Mouse (Mus musculus) ZHBTc4 (cell line): ENCODE data around the gene Zfand3.

ENCODE experiments used
- DNase-seq: peaks from one replicate; pipeline ENCODE4 v3.0.0-alpha.2; 2011; ENCODE audit warnings: low read depth, low spot score

The Zfand3 gene

GRCm38 (mm10) chr17:30148320-30148719 lies 143.8 kb downstream of the Zfand3 start:
- no peak for DNase-seq

- no peak for DNase-seq
Measured at GRCm38 (mm10) chr17:30149911-30150310, 145.4 kb downstream of the Zfand3 start.

GRCm38 (mm10) chr17:30154144-30154543 lies 149.6 kb downstream of the Zfand3 start:
- no peak for DNase-seq

- DNase-seq: no peak
Measured at GRCm38 (mm10) chr17:30154861-30155260, 150.3 kb downstream of the Zfand3 start.

GRCm38 (mm10) chr17:30155411-30155925 lies 150.9 kb downstream of the Zfand3 start:
- DNase-seq: no peak

GRCm38 (mm10) chr17:30158419-30159108 lies 154.0 kb downstream of the Zfand3 start:
- DNase-seq: peak; percentile 28

- no peak for DNase-seq
Measured at GRCm38 (mm10) chr17:30159341-30159740, 154.8 kb downstream of the Zfand3 start.

GRCm38 (mm10) chr17:30160823-30161432 lies 156.4 kb downstream of the Zfand3 start:
- DNase-seq: no peak

- DNase-seq: no peak
Measured at GRCm38 (mm10) chr17:30162983-30163382, 158.4 kb downstream of the Zfand3 start.

GRCm38 (mm10) chr17:30163793-30164192 lies 159.3 kb downstream of the Zfand3 start:
- no peak for DNase-seq

- no peak for DNase-seq
Measured at GRCm38 (mm10) chr17:30164818-30165217, 160.3 kb downstream of the Zfand3 start.

- no peak for DNase-seq
Measured at GRCm38 (mm10) chr17:30177435-30177834, 172.9 kb downstream of the Zfand3 start.

- DNase-seq: no peak
Measured at GRCm38 (mm10) chr17:30178402-30178801, 173.9 kb downstream of the Zfand3 start.

- no peak for DNase-seq
Measured at GRCm38 (mm10) chr17:30180197-30180596, 175.7 kb downstream of the Zfand3 start.

- DNase-seq: no peak
Measured at GRCm38 (mm10) chr17:30181554-30181953, 177.0 kb downstream of the Zfand3 start.

- DNase-seq: no peak
Measured at GRCm38 (mm10) chr17:30182063-30182462, 177.5 kb downstream of the Zfand3 start.

GRCm38 (mm10) chr17:30183561-30183960 lies 179.0 kb downstream of the Zfand3 start:
- no peak for DNase-seq

GRCm38 (mm10) chr17:30187154-30187553 lies 182.6 kb downstream of the Zfand3 start:
- DNase-seq: no peak

- DNase-seq: no peak
Measured at GRCm38 (mm10) chr17:30187581-30187980, 183.0 kb downstream of the Zfand3 start.

GRCm38 (mm10) chr17:30188031-30188981 lies 183.8 kb downstream of the Zfand3 start:
- DNase-seq: no peak

- no peak for DNase-seq
Measured at GRCm38 (mm10) chr17:30191097-30191640, 186.6 kb downstream of the Zfand3 start.
